Mouse (Mus musculus): Measurements from ENCODE around the gene 4931406P16Rik.

Gene 4931406P16Rik

DNA sequence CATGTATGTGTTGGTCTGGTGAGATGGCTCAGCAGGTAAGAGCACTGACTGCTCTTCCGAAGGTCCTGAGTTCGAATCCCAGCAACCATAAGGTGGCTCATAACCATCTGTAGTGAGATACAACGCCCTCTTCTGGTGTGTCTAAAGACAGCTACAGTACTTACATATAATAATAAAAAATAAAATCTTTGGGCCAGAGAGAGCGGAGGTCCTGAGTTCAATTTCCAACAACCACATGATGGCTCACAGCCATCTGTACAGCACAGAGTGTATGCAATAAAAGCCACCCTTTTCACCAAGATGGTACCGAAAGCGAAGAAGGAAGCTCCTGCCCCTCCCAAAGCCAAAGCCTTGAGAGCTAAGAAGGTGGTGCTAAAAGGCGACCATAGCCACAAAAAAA lies 62.6 kb downstream of the 4931406P16Rik start, which contains the start of gene Gm6096:
Gene Gm6096, plus strand, starts transcription at position 301 of the 400 bp plus-strand sequence.
- no peak for DNase-seq (ENCODE audit: low read depth, low spot score)

DNA sequence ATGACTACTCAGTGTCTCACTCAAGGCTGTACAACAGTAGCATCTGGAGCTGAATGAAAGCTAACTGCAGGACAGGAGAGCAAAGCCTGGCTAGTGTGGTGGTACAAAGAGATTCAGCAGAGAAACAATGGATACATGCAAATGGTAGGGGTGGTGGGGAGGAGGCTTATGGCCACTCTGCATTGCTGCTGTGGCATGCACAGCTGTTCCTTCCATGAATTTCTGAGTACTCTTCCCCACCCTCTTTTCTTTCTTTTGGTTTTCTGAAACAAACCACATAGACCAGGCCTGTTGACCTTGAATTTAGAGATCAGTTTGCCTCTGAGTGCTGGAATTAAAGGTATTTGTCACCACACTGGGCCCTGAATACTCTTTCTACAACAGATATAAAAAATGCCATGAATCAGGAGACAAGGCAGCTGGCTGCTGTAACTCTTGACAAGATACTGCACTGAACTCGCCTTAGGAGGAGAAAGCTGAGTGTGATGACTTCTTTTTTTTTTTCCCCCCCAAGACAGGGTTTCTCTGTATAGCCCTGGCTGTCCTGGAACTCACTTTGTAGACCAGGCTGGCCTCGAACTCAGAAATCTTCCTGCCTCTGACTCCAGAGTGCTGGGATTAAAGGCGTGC lies 66.4 kb downstream of the 4931406P16Rik start:
- no peak for DNase-seq (ENCODE audit: low read depth, low spot score)

DNA sequence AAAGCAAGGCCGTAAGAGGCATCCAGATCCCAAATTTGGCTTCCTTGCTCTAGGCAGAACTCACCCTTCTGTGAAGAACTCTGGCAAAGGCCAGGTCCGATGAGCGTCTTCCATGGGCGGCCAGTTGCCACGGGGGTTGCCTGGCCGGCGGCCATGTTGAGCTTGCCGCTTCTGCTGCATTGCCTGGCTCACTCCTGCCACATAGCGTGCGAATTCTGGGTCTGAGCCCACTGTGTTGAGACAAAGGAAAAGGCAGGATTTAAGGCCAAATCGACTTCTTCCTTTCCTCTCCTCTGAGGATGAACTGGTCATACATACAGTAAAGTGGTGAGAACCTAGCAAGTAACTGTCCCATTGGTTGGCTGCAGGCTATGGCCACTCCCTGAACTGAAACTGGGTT lies 71.2 kb downstream of the 4931406P16Rik start:
- DNase-seq (ENCODE audit: low read depth, low spot score) = no peak

DNA sequence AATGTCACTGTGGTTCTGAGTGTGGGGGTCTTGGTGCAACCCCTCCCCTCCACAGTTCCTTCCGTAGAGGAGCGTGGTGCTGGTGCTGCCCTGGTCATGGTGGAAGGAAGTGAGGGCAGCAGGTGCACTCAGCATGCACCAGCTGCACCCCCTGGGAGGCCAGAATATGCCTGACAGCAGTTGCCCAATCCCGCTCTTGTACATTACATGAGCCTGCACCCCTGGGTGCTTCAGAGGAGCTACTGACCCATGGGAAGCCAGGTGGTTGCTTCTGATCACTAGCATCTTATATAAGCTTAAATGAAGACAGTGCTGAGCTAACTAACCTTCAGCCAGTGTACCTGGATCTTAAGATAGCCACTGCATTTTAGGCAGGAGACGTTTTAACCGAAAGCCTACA lies 75.3 kb downstream of the 4931406P16Rik start:
- DNase-seq (ENCODE audit: low read depth, low spot score) = no peak

DNA sequence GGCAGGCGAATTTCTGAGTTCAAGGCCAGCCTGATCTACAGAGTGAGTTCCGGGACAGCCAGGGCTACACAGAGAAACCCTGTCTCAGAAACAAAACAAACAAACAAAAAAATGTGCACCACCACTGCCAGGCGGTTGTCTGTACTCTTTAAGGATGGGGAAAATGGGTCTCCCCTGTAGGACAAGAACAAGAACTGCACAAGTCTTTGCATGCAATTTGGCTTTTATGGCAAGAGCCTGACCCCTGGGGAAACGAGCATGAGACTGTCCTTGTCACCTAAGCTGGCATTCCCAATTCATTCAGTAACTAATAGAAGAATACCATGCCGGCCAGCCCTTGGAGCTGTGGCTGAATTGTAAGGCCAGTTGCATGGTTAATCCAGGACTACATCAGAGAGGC lies 77.7 kb downstream of the 4931406P16Rik start:
- no peak for DNase-seq (ENCODE audit: low read depth, low spot score)

DNA sequence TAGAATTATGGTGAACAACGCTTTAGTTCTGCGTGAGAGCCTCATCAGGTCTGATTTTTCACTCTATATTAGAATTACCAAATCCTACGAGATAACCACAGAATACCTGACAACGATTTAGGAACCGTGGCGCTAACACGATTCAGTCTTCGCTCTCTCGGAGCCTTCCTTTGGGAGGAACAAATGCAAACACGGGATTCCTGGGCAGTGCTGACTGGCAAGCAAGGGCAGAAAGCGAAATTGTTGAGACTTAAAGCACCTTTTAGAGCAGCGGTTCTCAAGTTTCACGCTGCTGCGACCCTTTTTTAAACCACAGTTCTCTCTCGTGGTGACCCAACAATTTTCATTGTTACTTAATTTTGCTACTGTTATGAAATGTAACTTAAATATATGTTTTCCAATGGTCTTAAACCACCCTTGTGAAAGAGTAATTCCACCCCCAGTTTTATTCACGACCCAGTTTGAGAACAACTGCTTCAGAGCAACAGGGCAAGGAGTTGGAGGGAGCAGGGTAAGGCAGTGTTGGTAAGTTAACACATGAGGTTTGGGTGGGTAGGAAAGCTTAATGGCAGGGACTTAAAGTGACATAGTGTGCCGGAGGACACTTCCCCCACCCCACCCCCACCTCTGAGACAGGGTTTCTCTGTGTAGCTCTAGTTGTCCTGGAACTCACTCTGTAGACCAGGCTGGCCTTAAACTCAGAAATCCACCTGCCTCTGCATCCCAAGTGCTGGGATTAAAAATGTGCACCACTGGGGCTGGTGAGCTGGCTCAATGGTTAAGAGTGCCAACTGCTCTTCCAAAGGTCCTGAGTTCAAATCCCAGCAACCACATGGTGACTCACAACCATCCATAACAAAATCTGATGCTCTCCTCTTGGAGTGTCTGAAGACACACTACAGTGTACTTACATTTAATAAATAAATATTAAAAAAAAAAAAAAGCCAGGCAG lies 78.5 kb downstream of the 4931406P16Rik start:
- DNase-seq (ENCODE audit: low read depth, low spot score) = no peak

DNA sequence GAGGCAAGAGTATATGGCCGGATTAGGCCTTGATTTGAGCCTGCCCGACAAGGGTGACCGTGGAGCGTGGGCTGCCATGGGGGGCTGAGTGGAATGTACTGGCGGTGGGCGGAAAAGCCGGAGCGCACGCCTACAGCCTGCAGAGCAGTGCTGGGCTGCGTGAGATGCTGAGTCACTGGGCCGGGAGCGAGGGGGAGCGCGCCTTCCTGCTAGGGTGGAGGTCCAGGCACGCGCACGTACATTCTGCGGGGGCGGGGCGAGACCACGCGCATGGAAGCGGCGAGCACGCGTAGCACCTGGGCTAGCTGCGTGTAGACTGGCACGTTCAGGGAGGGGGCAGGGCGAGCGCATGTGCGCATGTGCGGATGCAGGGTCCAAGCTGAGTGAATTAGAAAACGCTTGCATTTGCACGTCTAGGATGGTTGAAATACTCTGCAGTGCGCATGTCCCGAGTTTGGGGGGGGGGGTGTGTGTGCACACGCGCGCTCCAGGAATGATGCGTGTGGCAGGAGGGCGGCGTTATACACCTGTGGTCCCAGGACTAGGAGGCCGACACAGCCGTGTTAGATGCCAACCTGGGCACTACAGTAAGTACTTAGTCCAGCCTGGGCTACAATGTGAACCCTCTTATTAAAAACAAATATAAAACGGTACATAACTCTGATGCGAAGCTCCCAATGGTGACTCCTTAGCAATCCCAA lies 79.3 kb downstream of the 4931406P16Rik start:
- peak; percentile 85 for DNase-seq (ENCODE audit: low read depth, low spot score)

DNA sequence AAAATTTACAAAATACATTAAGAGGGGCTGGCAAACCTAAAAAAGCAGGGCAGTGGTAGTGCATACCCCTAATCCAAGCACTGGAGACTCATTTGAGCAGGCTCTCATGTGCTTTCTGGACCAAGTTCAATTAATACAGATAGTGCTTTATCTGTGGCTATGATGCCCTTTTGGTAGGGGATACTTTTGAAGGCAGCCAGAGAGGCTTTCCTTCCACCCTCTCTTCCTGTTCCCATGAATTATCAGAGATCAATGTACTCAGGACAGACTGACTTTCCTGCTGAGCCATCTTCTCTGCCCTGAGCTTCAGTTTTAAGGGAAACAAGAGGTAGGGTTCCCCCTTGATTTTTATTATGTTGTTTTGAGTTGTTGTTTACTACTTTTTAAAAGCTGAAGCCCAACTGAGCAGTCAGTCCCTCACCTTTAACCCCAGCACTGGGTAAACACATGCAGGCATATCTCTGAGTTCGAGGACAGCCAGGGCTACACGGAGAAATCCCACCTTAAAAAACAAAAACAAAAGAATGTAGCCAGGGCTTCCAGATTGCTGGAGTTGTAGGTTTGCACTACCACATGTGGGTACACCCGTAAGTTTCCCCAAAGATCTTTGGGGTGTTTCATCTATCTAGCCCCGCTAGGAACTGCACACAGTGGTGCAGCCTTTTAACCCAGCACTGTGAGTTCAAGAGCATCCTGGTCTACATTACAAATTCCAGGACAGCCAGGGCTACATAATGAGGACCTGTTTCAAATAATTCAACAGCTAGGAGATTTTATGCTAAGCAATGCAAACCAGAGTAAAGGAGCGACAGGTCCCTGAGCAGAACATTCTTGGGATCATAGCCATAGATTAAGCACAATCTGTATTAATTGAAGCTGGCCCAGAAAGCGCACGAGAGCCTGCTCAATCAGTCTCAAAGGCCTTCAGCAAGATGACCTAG lies 80.3 kb downstream of the 4931406P16Rik start:
- no peak for DNase-seq (ENCODE audit: low read depth, low spot score)

DNA sequence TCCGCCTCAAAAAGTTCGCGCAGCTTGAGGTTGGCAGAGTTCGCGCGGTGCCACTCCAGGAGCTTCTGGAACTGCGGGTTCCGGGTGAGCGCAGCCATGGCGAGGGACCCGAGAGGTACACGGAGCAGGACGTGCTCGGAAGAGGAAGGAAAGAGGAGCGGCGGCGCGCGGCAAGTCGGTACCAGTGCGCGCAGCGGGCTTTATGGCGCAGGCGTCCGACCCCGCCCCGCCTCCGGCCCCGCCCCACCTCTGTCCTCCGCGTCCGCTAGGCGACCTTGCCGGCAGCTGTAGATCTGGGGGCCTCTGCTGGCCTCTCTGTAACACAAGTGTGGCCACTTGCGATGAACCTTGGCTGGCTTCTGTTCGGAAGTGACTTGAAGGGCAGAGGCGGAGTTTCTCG lies 83.2 kb downstream of the 4931406P16Rik start, which contains the start of gene Gpi1:
Gene Gpi1, minus strand, starts transcription at position 221 of the 400 bp plus-strand sequence.
- DNase-seq (ENCODE audit: low read depth, low spot score) = peak; percentile 66

DNA sequence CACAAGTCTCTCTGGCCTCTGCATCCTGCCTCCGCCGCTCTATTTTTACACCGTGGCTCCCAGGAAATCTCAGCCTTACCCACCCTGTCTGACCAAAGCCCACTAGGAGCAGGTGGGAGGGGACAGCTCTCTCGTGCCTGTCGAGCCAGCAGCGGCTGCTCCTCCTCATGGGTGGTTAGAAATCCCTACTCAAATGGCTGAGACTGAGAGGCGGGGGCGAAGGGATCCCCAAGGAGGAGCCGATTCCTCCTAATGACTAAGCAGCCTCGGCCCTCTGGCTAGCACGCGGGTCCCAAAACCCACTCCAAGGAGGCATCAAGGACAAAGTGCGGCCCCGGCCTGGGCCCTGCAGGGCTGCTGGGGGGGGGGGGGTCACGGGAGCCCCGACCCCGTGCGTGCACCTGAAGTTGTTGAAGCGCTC lies 83.7 kb downstream of the 4931406P16Rik start:
- DNase-seq (ENCODE audit: low read depth, low spot score) = no peak

DNA sequence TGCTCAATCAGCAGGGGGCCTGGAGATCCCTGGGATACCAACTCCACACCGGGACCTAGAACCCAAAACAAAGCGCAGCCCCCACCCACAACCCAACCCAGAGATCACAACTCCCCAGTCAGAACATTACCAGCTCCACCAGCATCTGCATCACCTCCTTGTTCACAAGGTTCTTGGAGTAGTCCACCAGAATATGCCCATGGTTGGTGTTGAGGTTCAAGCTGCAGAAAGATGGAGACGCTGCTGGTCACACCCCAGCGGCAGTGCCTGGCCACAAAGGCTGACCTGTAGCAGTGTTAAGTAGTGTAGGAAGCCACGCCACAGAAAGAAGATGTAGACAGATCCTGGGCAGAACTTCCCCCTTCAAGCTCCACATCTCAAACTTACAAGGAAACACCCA lies 84.2 kb downstream of the 4931406P16Rik start:
- no peak for DNase-seq (ENCODE audit: low read depth, low spot score)

DNA sequence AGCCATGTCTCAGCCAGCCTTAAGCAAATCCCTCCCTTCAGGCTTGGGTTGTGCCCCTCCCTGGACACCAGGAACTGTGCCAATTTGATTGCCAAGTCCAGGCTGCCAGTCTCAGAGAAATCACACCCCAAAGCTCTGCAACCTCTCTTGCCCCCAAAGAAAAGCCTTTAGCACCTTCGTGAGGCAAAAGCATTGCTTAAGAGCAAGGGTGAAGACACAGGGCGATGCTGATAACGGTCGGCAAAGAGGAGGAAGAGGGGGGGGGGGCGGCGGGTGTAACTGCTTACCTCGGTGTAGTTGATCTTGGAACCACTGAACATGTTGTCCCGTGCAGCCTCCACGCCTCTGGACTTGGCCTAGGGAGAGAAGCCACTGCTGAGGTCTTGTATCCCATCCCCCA lies 84.7 kb downstream of the 4931406P16Rik start:
- DNase-seq (ENCODE audit: low read depth, low spot score) = no peak

DNA sequence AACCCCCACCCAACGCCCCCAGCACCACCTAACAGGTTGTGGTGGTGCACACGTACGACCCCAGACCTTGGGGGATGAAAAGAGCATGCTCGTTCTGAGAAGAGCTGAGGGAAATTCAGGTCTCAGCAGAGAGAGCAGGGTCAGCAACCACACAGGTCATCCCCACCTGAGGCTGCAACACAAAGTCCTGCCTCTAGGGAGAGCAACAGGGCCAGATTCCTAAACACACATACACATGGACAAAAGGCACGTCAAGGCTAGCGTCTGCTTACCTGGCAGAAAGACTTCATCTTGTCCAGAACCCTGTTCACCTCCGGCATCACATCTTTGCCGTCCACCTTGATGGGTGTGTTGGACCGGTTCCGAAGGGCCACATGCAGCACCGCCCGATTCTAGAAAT lies 86.5 kb downstream of the 4931406P16Rik start:
- DNase-seq (ENCODE audit: low read depth, low spot score) = no peak

DNA sequence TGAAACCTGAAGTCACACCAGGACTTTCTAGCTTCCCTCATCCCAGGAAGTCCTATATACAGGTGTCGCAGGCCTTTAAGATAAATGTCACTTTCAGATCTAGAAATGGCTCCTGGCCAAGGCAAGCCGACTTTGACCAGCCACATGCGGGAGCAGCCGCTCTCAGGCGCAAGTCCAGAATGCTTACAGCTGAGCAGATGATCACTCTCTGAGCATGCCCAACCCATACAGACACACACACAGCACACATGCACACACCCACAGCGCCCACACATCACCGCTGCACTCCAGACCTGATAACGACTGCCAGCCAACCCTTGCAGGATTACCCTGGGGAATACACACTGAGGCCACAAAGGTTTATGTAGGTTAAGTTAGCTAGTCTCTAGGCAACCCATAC lies 87.3 kb downstream of the 4931406P16Rik start:
- DNase-seq (ENCODE audit: low read depth, low spot score) = no peak

DNA sequence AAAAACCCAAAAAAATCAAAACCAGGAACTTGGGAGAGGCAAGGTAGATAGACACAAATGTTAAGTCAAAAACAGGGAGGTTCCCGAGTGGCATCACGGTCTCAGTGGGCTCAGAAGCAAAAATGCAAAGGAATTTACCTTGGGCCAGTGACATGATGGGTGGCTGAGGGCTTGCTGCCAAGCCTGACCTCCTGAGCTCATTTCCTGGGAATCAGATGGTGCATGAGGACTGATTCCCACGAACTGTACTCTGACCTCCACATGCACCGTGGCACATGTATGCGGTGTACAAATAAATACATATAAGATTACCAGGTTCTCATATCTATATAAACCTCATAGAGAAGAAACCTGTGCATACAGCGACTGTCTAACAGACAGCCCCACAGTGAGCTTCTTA lies 89.0 kb downstream of the 4931406P16Rik start:
- DNase-seq (ENCODE audit: low read depth, low spot score) = no peak

DNA sequence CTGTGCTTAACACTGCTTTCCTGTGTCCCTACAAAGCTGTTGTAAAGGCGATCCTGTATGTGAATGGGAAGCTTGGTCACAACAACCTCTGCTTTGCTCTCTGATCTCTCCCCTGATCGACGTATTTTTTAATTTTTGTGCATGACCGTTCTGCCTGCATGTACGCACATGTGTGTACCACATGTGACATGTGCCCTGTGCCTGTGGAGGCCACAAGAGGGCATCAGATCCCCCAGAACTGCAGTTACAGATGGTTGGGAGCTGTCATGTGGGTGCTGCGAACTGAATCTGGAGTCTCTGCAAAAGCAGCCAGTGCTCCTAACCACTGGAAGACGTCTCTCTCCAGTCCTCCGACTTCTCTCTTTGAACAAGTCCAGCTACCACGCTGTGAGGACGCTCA lies 91.0 kb downstream of the 4931406P16Rik start:
- no peak for DNase-seq (ENCODE audit: low read depth, low spot score)

DNA sequence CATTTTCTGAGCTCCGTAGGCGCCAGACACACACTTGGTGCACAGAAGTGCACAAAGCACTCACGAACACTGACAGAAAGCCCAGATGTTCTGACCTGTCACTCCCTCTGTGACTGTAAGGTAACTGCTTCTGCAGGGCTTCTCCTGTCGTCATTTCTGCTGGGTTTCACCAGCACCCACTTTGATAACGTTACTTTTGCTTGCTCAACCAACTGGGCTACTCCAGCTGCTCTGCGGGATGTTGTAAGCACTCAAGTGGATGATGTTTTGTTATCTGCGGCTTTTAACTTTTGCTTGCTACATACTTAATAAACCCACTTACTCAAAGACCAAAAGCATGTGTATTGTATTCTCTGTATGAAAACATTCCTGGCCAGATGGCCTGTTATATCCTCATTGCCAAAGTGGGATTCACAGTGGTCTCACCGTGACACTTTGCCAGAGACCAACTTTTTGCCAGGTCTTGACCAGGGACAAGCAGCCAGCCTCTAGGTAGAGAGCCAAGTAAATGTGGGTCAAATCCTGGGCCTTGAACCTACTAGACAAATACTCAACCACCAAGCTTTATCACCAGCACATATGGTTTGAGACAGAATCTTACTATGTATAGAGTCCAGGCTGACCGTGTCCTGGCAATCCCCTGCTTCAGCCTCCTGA lies 91.6 kb downstream of the 4931406P16Rik start:
- no peak for DNase-seq (ENCODE audit: low read depth, low spot score)

DNA sequence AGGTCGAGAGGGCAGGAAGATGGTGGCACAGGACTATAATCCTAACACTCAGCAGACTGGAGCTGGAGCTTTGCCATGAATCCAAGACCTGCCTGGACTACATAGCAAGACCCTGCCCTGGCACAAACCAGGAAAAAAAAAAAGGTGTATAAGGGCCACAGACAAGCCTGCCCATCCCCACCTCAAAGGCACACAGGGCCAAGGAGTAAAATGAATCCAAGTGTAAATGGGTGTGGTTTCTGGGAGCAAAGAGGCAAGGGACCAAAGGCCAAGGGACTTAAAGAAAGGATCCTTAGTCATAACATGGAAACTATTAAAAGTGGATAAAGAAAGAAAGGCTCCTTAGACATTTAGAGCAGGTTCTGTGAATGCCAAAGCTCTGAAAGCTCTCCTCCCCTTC lies 94.9 kb downstream of the 4931406P16Rik start:
- DNase-seq (ENCODE audit: low read depth, low spot score) = no peak

DNA sequence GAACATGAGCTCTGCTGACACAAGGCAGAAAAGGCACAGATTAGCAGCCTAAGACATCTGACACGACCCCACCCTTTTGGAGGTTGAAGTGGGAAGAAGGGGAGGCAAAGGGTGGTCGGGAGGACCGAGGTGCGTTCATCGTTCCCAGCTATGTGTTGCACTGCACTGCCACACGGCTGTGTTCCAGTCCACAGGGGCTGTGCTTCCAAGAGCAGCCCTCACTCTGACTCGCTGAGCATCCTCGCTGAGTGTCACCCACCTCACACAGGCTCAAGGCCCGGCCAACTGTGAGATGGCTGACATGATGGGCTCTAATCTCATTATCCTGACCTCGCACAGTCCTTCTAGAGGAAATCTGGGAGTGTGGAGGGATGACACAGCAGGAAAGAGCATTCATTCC lies 96.9 kb downstream of the 4931406P16Rik start:
- DNase-seq (ENCODE audit: low read depth, low spot score) = no peak

DNA sequence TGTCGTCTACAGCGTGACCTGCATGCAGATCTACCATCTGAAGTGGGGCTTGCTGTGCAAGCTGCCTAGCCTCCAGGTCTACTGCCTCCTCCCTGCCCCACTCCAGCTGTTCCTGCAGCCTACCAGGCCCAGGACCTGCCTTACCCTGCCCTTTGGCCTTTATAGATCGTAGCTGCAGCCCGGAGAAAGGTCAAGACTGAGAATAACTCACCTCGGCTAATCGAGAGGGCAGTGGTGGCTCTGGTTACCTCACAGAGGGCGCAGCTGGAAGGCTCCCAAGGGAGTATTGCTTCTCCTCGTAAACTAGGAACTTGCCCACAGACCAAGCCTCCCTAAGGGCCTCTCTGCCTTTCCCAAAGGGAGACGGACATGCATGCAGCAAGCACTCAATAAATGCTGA lies 97.9 kb downstream of the 4931406P16Rik start:
- DNase-seq (ENCODE audit: low read depth, low spot score) = no peak

DNA sequence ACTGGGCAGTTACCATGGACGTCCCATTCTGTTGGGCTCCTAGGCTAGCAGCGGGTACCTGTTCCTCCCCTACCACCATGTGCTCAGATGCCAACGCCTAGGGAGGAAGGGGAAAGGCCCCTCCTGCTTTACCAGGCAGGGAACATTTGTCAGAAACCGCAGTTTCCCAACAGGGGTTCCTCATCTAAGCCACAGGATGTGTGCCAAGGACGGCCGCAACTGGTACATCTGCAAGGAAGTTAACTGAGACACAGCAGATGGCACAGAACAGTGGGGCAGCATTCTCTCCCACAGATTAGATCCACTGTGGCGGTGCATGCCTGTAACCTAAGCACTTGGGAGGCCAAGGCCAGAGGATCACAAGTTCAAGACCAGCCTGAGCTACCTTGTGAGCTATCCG lies 98.7 kb downstream of the 4931406P16Rik start:
- DNase-seq (ENCODE audit: low read depth, low spot score) = no peak

Data from c-Kit-negative CD71-positive TER-119-positive erythroid progenitor cells, embryonic 14.5 days (primary cell).